Mouse (Mus musculus) adrenal gland, postnatal 10 days (tissue): ENCODE measurements at regions not wholly inside any gene's neighbourhood (a gene's known extent, or its start where the extent isn't known, plus 50 kb on each side); places are given as distances from the start of the nearest gene placed in this dataset.
A peak's percentile ranks its signal among the peaks of the same experiment; 100 is the strongest.

Experiments used
- DNase-seq: peaks from one replicate; pipeline ENCODE4 v3.0.0; 2021; ENCODE audit warnings: mixed read lengths

DNA sequence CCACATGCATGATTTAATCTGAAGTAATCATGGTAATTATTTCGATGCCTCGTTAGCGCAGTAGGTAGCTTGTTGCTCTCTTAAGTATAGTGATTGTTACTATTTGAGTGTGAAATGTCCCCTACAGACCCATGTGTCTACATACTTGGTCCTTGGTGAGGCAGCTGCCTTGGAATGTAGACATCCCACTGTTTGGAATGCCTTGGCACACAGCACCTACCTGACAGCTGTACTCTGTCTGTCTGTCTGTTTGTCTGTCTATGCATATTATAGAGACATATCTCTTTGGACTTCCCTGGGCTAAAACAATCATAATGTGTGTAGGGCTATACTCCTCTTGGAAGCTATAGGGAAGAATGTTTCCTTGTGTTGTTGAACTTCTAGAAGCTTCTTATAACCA lies 83.7 kb upstream of the Runx3 start:
- no peak for DNase-seq

GRCm38 (mm10) chr4:135039234-135039633 lies 81.2 kb upstream of the Runx3 start:
- DNase-seq = no peak

DNA sequence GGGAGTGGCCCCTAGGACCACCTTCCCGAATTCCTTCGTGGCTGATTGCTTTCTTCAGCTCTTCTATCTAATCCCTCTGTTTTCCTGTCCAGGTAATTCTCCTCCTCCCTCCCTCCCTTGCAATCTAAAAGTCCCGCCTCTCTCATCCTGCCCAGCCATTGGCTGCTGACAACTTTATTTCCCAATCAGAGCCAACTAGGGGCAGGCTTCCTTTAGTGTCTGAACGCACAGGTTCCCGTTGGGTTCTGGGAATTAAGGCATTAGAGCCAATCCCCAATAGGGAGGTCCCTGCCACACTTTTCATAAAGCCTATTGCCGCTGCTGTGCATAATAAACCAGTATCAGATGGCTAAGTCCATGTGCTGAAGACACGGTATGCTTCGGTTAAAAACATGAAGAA lies 78.5 kb upstream of the Runx3 start:
- no peak for DNase-seq

DNA sequence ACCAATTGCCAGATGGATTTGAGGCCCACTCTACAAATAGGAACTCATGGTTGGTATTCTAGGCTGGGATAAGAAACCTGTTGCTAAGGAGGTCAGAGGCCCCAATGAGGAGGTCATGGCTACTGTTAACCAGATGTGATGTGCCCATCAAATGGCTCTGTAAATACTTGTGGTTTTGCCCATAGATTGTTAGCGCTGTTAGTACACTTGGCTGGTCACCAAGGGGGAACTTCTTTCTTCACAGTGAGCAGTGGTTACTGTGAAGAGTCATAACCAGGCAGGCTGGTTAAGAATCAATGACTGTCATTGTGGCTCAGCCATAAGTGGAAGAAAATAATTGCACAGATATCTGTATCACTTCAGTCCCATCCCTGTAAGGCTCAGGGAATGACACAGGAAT lies 78.0 kb upstream of the Runx3 start:
- no peak for DNase-seq

GRCm38 (mm10) chr4:135045054-135045453 lies 75.4 kb upstream of the Runx3 start:
- DNase-seq = no peak

- no peak for DNase-seq
These were observed 73.8 kb upstream of the Runx3 start for GRCm38 (mm10) chr4:135046619-135047018.

- no peak for DNase-seq
These were observed 73.2 kb upstream of the Runx3 start for GRCm38 (mm10) chr4:135047251-135047650.

DNA sequence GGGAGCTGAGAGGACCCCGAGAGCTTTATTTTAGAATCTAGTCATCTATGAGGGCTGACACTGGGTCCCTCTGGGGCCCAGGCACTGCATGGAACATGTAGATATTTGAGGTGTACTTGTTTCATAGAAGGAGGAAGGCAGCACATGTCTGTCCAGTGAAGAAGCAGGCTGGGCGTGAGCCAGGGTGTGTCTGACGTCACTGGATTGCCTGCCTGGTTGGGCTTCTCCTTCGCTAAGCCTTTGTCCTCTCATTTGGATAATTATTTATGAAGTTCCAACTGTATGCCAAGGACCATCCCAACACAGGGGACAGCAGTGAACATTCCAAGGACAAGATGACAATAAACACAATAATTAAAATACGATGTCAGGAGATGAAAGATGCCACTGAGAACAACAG lies 72.7 kb upstream of the Runx3 start:
- DNase-seq = peak; percentile 33

GRCm38 (mm10) chr4:135049924-135050323 lies 70.5 kb upstream of the Runx3 start:
- no peak for DNase-seq

- no peak for DNase-seq
These were observed 69.0 kb upstream of the Runx3 start for GRCm38 (mm10) chr4:135051466-135051865.

GRCm38 (mm10) chr4:135053585-135053984 lies 66.9 kb upstream of the Runx3 start:
- no peak for DNase-seq

GRCm38 (mm10) chr4:135054353-135054752 lies 66.1 kb upstream of the Runx3 start:
- no peak for DNase-seq

DNA sequence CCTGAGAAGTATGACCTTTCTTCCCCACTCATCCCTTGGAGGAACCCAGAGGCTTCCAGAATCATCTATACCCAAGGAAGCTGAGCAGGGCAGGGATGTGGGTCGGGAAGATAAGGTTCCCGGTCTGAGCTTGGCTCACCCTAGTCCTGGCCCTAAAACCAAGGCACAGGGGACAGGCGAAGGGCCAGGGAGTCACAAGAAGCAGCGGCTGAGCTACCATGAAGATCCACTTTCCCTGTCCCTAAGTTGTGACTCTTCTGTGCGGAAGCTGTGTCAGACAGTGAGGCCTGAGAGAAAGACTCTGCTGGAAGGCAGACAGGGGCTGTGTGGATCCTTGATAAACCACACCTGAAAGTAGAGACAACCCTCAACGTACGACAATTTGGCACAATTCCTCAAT lies 64.1 kb upstream of the Runx3 start:
- no peak for DNase-seq

DNA sequence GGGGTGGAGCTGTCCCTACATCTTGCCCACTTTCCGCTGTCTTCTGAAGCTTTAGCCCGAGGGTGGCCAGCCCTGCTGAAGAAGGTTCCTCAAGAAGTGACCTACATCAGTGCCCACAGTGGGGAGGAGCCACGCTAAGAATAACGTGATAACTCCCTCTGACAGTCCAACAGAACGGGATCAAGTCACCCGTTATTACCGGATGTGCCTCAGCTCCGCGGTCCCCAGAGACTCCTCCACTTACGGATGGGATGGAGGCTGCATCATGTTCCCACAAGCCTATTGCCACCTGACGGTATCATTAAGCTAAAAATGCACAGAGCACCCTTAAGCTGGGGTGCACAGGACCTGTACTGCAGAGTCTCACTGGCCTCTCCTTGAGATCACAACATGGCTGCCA lies 63.2 kb upstream of the Runx3 start:
- DNase-seq = no peak

- no peak for DNase-seq
These were observed 61.6 kb upstream of the Runx3 start for GRCm38 (mm10) chr4:135058895-135059294.

DNA sequence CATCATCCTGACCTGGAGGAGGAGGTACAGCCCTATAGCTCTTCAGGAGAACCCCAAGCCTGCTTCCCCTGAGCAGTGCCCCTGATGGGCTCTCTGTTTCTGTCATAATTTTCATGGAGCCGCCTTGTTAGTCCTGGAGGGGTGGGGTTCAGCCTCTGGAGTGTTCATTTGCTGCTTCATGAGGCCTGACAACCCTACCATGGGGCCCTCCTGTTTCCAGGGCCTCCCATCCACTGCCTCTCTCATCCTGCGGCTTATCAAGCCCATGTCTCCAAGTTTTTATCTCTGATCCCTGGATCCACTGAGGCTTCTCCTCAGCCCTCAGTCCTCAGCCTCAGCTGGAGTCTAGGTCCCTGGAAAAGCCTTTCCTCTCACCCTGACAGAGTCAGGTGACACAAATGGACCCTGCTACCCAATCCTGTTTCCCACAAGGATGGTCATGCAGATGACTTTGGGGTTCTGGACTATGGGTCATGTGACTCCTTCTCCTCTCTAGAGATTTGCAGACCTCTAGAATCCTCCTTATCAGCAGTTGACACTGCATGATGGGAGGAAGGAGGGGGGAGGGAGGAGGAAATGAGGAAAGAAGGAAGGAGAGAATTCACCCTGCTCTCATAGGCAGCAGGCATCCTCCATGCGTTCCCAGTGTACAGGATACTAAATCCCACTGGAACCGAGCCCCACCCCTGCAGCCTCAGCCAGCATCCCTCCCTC lies 59.3 kb upstream of the Runx3 start:
- DNase-seq = no peak

DNA sequence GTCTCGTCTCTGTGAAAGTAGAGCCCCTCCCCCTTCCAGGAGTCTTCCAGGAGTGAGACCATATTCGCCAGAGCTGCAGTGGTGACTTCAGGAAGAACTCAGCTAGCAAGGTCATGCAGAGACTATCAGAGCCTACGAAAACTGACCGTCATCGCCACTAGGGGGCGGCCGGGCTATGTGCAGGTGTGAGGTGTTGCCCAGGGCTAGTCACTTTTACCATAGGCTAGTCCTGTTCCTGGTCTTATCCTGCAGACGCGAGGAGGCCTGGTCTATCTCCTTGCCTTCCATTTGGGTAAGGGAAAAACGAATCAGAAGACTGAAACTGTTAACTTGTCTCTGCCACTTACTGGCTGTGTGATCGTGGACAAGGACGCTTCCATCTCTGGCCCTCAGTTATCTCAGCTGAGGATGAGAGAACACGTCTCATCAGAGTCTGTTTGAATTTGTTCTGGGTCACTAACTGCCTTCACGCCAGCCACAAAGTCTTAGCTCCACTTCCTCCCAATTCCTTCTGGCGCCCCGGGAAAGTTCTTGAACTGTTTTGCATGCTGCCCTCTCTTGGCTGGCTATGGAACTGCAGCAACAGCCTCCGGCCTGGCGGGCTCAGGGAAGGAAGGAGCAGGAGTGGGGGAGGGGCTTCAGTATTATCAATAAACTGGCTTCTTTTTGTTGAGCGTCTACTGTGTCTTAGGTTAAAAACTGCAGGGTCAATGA lies 53.5 kb upstream of the Runx3 start:
- DNase-seq = peak; percentile 89

DNA sequence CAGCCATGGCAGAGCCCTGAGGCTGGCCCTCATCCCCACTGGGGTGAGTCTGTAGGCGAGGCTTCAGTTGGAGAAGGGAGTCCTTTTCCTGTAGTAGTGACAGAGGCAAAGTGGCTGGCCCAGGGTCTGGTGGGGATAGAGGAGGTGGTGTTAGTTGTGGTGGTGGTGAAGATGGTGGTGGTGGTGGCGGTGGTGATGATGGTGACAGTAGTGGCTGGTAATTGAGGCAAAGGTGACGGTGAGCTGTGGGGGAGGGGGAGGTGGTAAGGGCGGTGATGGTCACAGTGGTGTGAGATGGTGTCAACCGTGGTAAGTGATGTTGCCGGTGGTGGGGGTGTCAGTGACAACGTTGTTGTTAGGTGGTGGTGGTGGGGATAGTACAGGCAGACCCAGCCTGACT lies 52.6 kb upstream of the Runx3 start:
- no peak for DNase-seq

- DNase-seq = no peak
These were observed 50.6 kb upstream of the Runx3 start for GRCm38 (mm10) chr4:135069818-135070217.
